Mouse (Mus musculus) limb, embryonic 11.5 days (tissue): ENCODE measurements around the gene Itga1. TPM values are rescaled to one million over a fixed set of nuclear protein-coding genes. Genes with fewer than 3 reads are reported as not detected.

Source experiments
- ATAC-seq: fragments of 200-750 bp; cut with Nextera tagmentation; 2 replicates; pipeline ENCODE4 v1.8.0; 2017; ENCODE audit warnings: low read depth; ENCODE audit not compliant: insufficient number of reproducible peaks, low FRiP score, low TSS enrichment
- DNase-seq: peaks from one replicate; pipeline ENCODE4 v3.0.0-alpha.2; 2015; ENCODE audit warnings: low spot score
- H3K27ac ChIP-seq: fragments of 300-500 bp; sonication (generic); replicated peaks from 2 replicates; pipeline ENCODE4 v1.5.1; 2014; ENCODE audit warnings: low read depth, mild to moderate bottlenecking, low read length
- H3K27me3 ChIP-seq: fragments of 300-500 bp; sonication (generic); 2 replicates; pipeline ENCODE4 v1.6.1; 2014; ENCODE audit warnings: mild to moderate bottlenecking, low read length, mixed read lengths; ENCODE audit not compliant: control insufficient read depth, insufficient read depth
- H3K36me3 ChIP-seq: fragments of 300-500 bp; sonication (generic); 2 replicates; pipeline ENCODE4 v1.6.1; 2014; ENCODE audit warnings: mild to moderate bottlenecking, low read length, moderate library complexity, mixed read lengths; ENCODE audit not compliant: control insufficient read depth, insufficient read depth
- H3K4me1 ChIP-seq: fragments of 300-500 bp; sonication (generic); 2 replicates; pipeline ENCODE4 v1.6.1; 2014; ENCODE audit warnings: low read length, mixed read lengths; ENCODE audit not compliant: control insufficient read depth, insufficient read depth
- H3K4me2 ChIP-seq: fragments of 300-500 bp; sonication (generic); 2 replicates; pipeline ENCODE4 v1.6.1; 2014; ENCODE audit warnings: low read depth, mild to moderate bottlenecking, moderate library complexity; ENCODE audit not compliant: severe bottlenecking
- H3K4me3 ChIP-seq: fragments of 300-500 bp; sonication (generic); 2 replicates; pipeline ENCODE4 v1.5.1; 2014; ENCODE audit warnings: low read depth, low read length
- H3K9ac ChIP-seq: fragments of 300-500 bp; sonication (generic); 2 replicates; pipeline ENCODE4 v1.6.1; 2014; ENCODE audit warnings: mild to moderate bottlenecking, low read length
- H3K9me3 ChIP-seq: fragments of 300-500 bp; sonication (generic); 2 replicates; pipeline ENCODE4 v1.6.1; 2016; ENCODE audit warnings: low read length; ENCODE audit not compliant: control insufficient read depth
- WGBS: fragments of 180-500 bp; shearing (Covaris S2); extraction: QIAGEN DNeasy Blood & Tissue Kit; methylation state at CpG from one replicate; pipeline ENCODE4 v1.1.7; 2014; 5-methylcytosine and 5-hydroxymethylcytosine counted together
- polyA plus RNA-seq: library from polyadenylated mRNA; unstranded; fragments of >200 nt; fragmentation: Nextera tagmentation; extraction: Ambion mirVana; gene quantifications from 2 replicates; pipeline ENCODE4 v1.2.1, GENCODE M21; 2014

Gene Itga1
- polyA plus RNA-seq, 1 experiment from 2014 or later: 3.3 TPM

DNA sequence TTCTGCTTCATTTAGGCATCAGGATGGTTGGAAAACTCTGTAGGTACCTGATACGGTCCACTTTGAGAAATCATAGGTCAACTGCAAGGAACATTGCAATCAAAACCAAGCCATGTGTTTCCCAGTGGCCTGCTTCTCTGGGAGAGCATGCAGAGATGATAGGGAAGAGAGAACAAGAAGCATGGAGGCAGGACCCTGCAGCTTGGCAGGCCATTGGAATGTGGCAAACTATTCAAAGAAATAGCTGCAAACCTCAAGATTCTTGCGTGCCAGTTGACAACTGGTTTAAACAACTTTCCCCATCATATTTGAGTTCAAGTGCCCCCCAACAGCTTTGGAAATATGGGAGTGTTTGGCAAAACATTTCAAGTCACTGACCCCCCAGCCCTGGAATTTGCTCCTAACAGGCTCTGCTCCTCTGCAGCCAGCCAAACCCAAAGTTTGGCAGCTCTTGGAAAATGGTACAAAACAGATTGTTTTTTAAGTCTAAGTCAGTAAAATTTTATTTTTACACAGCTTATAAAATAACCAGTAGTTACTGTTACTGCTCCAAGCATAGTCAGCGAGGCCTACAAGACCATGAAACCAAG is 21.7 kb downstream of the Itga1 start:
- Histone ChIP-seq H3K4me3 (no peak overlapping the region), H3K9me3 (no peaks in the 10 kb centered on the region), H3K4me1 (no peaks in the 10 kb centered on the region), H3K36me3 (no peaks in the 10 kb centered on the region), H3K27me3 (no peaks in the 10 kb centered on the region), H3K9ac (no peak overlapping the region), H3K4me2 (no peak overlapping the region), H3K27ac (no peak overlapping the region)
- DNase-seq (no peak), ATAC-seq (no peak)
- 95% methylated on average over 3 of the region's 3 CpGs for WGBS

DNA sequence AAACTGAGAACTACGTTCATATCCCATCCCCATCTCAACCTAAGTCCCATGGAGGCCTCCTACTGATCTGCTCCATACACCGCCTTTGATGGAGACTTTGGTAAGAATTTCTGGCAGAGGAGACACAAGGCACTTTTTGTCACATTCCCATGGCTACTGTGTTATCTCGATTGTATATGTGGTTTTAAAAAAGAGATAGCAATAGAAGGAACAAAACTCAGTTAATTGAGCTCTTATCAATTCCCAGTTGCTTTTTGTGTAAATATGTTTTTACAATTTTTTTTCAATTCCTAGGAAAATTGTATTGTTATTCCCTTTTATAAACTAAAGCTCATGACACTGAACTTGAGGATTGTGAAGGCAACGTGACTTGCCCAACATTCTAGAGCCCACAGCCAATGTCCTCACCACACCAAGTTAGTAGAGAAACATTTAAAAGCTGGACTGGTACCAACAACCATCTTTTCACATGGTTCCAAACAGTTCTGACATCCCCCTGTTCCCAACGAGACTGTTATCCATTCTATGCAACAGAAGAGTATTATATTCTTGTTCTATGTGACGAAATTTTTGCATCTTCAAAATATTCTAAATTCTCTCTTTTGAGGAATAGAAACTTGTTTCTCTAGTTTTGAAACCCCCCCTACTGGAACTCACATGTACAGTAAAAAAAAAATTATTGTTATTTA is 22.6 kb downstream of the Itga1 start:
- Histone ChIP-seq H3K4me2 (no peak overlapping the region), H3K27ac (no peak overlapping the region), H3K27me3 (no peaks in the 10 kb centered on the region), H3K9me3 (no peaks in the 10 kb centered on the region), H3K4me1 (no peaks in the 10 kb centered on the region), H3K4me3 (no peak overlapping the region), H3K36me3 (no peaks in the 10 kb centered on the region), H3K9ac (no peak overlapping the region)
- ATAC-seq (no peak), DNase-seq (no peak)
- WGBS: 90% methylated on average over 6 of the region's 6 CpGs

DNA sequence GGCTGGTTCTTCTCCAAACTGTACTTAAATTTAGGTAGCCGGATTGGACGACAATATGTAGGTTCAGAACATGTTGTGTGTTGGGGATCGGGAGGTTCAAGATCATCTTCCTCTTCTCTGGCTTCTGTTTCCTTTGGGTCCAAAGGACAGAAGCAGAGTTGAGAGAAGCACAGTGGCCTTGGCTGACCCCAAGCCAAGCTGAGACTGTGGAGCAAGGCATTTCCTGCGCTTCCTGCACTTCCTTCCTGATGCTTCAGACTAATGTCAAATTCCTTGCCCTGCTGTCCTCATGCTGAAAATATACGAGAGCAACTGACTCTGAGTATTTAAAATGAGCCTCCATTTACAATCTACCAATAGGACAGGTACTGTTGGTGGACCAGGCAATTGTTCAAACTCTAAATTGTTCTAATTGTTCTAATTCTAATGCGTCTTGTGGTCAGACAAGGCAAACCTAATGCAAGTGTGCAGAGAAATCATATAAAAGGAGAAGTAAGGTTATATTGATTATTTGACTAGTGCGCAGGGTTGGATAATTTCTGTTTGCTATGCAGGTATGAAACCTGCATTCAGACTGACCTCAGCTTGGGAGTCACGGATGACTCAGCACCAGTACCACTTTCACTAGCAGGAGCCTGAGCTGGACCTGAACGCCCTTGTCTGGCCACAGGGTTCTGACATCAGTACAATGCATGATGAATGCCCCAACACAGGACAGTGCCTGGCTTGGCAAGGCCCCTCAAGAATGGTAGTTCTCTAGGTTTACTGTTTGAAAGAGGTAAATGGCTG is 24.2 kb downstream of the Itga1 start:
- Histone ChIP-seq H3K27me3 (no peaks in the 10 kb centered on the region), H3K27ac (no peak overlapping the region), H3K9me3 (no peaks in the 10 kb centered on the region), H3K36me3 (no peaks in the 10 kb centered on the region), H3K4me2 (no peak overlapping the region), H3K4me1 (no peaks in the 10 kb centered on the region), H3K9ac (no peak overlapping the region), H3K4me3 (no peak overlapping the region)
- DNase-seq (no peak), ATAC-seq (no peak)
- WGBS: 91% methylated on average over 9 of the region's 9 CpGs

DNA sequence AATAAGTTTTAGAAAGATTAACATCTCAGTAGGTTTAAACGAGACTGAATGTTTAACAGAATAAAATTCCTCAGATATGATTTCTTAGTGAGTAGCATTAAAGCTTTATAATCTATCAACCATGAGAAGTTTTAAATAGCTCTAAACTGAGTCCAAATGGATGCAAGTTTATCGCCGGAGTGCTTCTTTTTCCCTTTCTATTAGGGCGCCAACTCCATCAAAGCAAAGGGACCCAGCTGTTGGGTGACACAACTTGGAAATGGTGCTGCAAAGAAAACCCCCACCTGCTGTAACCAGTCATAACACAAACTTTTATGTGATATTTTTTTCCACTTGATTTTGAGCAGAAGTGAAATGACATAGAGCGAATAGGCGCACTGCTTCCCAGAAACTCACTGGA is 29.4 kb downstream of the Itga1 start:
- Histone ChIP-seq H3K4me1 (no peaks in the 10 kb centered on the region), H3K9ac (no peak overlapping the region), H3K27ac (no peak overlapping the region), H3K9me3 (no peaks in the 10 kb centered on the region), H3K4me3 (no peak overlapping the region), H3K4me2 (no peak overlapping the region), H3K36me3 (no peaks in the 10 kb centered on the region), H3K27me3 (no peaks in the 10 kb centered on the region)
- DNase-seq: no peak
- WGBS: 94% methylated on average over 6 of the region's 6 CpGs
- ATAC-seq: no peak

DNA sequence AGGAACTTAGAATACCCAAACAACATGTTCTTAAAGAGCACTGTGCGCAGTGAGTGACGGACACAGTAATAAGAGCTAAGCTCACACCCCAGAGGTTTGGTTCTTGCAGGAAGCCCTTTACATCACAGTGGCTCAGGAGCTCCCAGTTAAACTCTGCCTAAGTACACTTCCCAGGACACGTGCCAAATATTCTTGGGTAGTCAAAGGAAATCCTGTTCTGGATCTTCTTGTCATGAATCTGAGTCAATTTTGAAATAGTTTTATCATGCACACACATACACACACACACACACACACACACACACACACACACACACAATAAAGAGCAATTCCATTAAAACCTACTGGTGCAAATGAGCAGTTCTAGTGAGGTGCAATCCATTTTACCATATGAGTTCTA is 30.3 kb downstream of the Itga1 start:
- 86% methylated on average over 3 of the region's 3 CpGs for WGBS
- ATAC-seq: no peak
- H3K4me3 ChIP-seq: no peak overlapping the region
- no peaks in the 10 kb centered on the region for H3K36me3 ChIP-seq
- no peaks in the 10 kb centered on the region for H3K4me1 ChIP-seq
- H3K4me2 ChIP-seq: no peak overlapping the region
- H3K27ac ChIP-seq: no peak overlapping the region
- DNase-seq: no peak
- H3K9ac ChIP-seq: no peak overlapping the region
- no peaks in the 10 kb centered on the region for H3K27me3 ChIP-seq
- H3K9me3 ChIP-seq: no peaks in the 10 kb centered on the region

DNA sequence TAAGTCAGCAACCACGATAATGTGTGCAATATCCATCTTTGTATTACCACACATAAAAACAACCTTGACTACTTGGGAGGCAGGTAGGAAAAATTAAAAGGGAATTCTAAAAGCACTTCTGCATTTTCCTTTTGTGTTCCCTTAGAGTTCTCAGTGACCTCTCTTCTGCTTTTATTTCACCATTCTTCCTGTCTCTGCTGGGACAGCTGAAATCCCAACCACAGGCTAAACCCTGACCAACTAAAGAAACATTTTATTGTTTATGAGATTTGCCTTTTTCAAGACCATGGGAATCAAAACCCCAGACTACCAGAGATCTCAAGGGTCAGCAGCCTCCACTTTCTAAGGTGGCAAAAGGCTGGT is 33.8 kb downstream of the Itga1 start:
- Histone ChIP-seq H3K36me3 (no peaks in the 10 kb centered on the region), H3K27ac (no peak overlapping the region), H3K4me3 (no peak overlapping the region), H3K4me2 (no peak overlapping the region), H3K9me3 (no peaks in the 10 kb centered on the region), H3K4me1 (no peaks in the 10 kb centered on the region), H3K9ac (no peak overlapping the region), H3K27me3 (no peaks in the 10 kb centered on the region)
- DNase-seq (no peak), ATAC-seq (no peak)
- 93% methylated on average over 1 of the region's 1 CpGs for WGBS

DNA sequence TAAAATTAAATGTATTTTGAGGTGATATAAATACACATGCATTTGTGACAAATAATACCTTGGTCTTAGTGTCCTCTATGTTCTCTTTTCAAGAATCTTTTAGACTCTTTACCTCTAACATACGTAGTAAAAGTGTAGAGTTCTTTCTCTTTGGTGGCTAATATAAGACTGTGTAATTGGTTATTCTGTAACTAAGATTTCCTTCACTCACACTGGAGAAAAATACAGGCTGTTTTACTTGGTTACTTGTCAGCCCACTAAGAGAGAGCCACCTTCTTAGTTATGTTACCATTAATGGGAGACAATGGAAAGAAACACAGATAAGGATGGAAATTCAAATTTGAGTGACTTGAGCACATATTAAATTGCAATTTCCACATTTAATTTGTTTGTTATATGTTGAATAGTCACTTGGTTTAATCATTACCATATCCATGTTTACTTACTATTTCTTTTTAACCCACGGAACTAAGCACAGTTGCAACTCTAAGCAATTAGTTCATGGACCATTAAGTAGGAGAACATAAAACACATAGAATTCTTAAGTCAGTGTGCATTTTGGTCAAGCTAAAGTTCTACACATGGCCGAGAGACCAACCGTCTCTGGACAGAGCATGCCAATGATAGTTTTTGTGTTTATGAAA is 34.3 kb downstream of the Itga1 start:
- no peak overlapping the region for H3K4me3 ChIP-seq
- no peaks in the 10 kb centered on the region for H3K9me3 ChIP-seq
- H3K27ac ChIP-seq: no peak overlapping the region
- no peak for DNase-seq
- no peak overlapping the region for H3K9ac ChIP-seq
- H3K4me1 ChIP-seq: no peaks in the 10 kb centered on the region
- H3K27me3 ChIP-seq: no peaks in the 10 kb centered on the region
- H3K4me2 ChIP-seq: no peak overlapping the region
- 82% methylated on average over 4 of the region's 4 CpGs for WGBS
- no peak for ATAC-seq
- H3K36me3 ChIP-seq: no peaks in the 10 kb centered on the region

DNA sequence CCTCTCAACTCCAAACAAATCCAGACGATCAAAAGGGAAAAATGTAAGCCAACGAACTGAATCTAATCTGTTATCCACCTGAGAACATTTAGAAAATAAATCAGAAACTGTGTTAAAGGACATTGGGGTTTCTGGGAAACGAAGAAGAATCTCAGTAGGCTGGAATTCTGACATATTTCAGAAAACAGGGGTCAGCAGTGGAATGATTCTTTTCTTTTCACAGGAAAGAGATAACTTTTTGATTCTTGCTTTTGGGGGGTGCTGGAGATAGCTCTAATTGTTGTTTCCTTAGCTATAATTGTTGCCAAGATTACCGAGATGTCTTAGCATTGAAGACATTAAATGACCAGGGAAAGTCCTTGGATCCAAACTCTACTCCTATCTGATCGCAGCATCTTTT is 44.2 kb downstream of the Itga1 start:
- no peaks in the 10 kb centered on the region for H3K36me3 ChIP-seq
- H3K9ac ChIP-seq: no peak overlapping the region
- WGBS: 93% methylated on average over 5 of the region's 5 CpGs
- no peak overlapping the region for H3K27ac ChIP-seq
- DNase-seq: no peak
- no peak overlapping the region for H3K4me2 ChIP-seq
- peaks cover 3% of the 10 kb centered on the region; the same call in 1 of the 2 replicates for H3K4me1 ChIP-seq
- no peaks in the 10 kb centered on the region for H3K27me3 ChIP-seq
- H3K4me3 ChIP-seq: no peak overlapping the region
- no peaks in the 10 kb centered on the region for H3K9me3 ChIP-seq
- no peak for ATAC-seq
